Mouse (Mus musculus): ENCODE results near the gene Gpn2. TPM values are rescaled to one million over a fixed set of nuclear protein-coding genes. Genes with fewer than 3 reads are reported as not detected.

Gpn2 gene
- polyA plus RNA-seq, 1 experiment, result 22.2 TPM

DNA sequence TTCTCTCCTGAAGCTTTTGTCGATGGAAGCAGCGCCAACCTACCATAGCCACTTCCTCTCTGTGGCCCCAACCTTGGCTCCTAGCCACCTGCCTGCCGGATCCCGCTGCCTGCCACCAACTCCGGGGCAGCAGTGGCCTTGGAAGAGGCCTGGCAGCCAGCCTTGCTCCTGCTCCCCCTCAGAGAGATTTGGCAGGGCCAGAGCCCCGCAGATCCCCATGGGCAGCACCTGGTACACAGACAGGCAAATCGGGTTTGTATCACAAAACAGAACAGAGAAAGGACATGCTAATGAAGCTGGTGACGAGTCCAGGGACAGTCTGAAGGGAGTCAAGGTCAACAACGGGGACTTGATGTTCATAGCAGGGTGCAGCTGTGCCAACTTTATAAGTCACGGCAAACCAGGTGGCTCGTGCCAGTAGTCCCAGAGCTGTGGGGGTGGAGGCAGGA is 21.0 kb upstream of the Gpn2 start:
- TF ChIP-seq CTCF (IDR thresholded peaks at IDR 0.05; ENCODE audit: low read depth, low read length) (no peak), EP300 (IDR thresholded peaks at IDR 0.05; ENCODE audit: insufficient read depth, low read depth, low read length) (no peak), POLR2A (IDR thresholded peaks at IDR 0.05; ENCODE audit: insufficient read depth, low read length) (no peak)
- Histone ChIP-seq H3K4me3 (ENCODE audit: low read depth, low read length) (no peak overlapping the region), H3K27me3 (ENCODE audit: control insufficient read depth, insufficient read depth, low read length, poor library complexity, severe bottlenecking) (no peaks in the 10 kb centered on the region), H3K27ac (ENCODE audit: insufficient read depth, low read length) (no peak overlapping the region), H3K36me3 (ENCODE audit: control insufficient read depth, insufficient read depth, low read length, poor library complexity, severe bottlenecking) (no peaks in the 10 kb centered on the region), H3K4me1 (ENCODE audit: control insufficient read depth, insufficient read depth, low read length) (peaks cover 2% of the 10 kb centered on the region), H3K9ac (ENCODE audit: low read depth, poor library complexity, severe bottlenecking) (no peak overlapping the region), H3K9me3 (replicated peaks; ENCODE audit: control insufficient read depth, insufficient read depth, low read length, poor library complexity, severe bottlenecking) (no peaks in the 10 kb centered on the region)

DNA sequence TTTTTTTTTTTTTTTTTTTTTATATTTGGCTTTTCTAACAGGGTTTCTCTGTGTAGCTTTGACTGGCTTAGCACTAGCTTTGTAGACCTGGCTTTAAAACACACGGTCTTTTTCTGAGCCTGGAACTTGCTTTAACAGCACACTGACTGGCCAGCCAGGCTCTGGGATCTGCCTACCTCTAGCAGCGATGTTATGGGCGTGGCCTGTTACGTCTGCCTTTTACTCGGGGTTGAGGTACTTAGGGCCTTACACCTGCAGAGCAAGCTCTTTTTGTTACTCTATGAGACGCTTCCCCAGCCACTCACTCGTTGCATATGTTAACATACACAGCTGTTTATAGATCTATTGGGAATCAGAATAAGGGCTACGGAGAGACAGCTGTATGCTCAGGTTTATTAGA is 16.9 kb upstream of the Gpn2 start:
- H3K27me3 ChIP-seq (ENCODE audit: control insufficient read depth, insufficient read depth, low read length, poor library complexity, severe bottlenecking), result no peaks in the 10 kb centered on the region
- H3K9ac ChIP-seq (ENCODE audit: low read depth, poor library complexity, severe bottlenecking), result no peak overlapping the region
- H3K9me3 ChIP-seq (replicated peaks; ENCODE audit: control insufficient read depth, insufficient read depth, low read length, poor library complexity, severe bottlenecking), result no peaks in the 10 kb centered on the region
- no peak for TF ChIP-seq CTCF (IDR thresholded peaks at IDR 0.05; ENCODE audit: low read depth, low read length)
- no peak for TF ChIP-seq EP300 (IDR thresholded peaks at IDR 0.05; ENCODE audit: insufficient read depth, low read depth, low read length)
- TF ChIP-seq POLR2A (IDR thresholded peaks at IDR 0.05; ENCODE audit: insufficient read depth, low read length), result no peak
- H3K4me3 ChIP-seq (ENCODE audit: low read depth, low read length), result no peak overlapping the region
- H3K36me3 ChIP-seq (ENCODE audit: control insufficient read depth, insufficient read depth, low read length, poor library complexity, severe bottlenecking), result no peaks in the 10 kb centered on the region
- peaks cover 2% of the 10 kb centered on the region for H3K4me1 ChIP-seq (ENCODE audit: control insufficient read depth, insufficient read depth, low read length)
- H3K27ac ChIP-seq (ENCODE audit: insufficient read depth, low read length), result no peak overlapping the region

DNA sequence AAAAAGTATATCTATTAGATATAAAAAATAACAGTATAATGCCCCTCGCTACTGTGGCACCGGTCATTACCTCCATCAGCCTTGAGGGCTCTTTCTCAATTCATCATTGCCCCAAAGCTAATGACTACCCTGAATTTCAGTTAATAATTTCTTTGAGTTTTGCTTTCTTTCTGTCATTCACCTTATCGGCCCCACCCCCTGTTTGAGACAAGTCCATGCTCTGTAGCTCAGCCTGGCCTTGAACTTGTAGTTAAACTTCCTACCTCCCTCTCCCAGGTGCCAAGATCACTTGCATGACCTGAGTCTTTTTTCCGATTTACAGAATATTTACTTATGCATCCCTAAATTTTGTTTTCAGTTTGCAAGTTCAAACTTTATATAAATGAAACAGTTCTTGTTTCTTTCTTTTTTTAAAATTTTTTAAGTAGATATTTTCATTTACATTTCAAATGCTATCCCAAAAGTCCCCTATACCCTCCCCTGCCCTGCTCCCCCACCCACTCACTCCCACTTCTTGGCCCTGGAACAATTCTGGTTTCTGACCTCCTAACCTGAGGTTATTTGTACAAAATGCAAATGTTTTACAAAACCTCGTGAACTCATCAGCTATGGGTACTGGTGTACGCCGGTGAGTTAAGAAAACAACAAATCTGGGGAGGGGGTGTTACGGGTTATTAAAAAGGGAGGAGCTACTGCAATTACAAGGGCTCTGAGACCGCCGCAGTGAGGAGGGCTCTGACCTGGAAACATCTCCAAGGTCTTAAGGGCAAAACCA is 14.7 kb upstream of the Gpn2 start:
- Histone ChIP-seq H3K27ac (ENCODE audit: insufficient read depth, low read length) (peak overlapping the region; percentile 20; the same call in 1 of the 2 replicates), H3K27me3 (ENCODE audit: control insufficient read depth, insufficient read depth, low read length, poor library complexity, severe bottlenecking) (no peaks in the 10 kb centered on the region), H3K9ac (ENCODE audit: low read depth, poor library complexity, severe bottlenecking) (peak overlapping the region; percentile 36), H3K4me1 (ENCODE audit: control insufficient read depth, insufficient read depth, low read length) (no peaks in the 10 kb centered on the region), H3K9me3 (replicated peaks; ENCODE audit: control insufficient read depth, insufficient read depth, low read length, poor library complexity, severe bottlenecking) (no peaks in the 10 kb centered on the region), H3K36me3 (ENCODE audit: control insufficient read depth, insufficient read depth, low read length, poor library complexity, severe bottlenecking) (no peaks in the 10 kb centered on the region), H3K4me3 (ENCODE audit: low read depth, low read length) (peak overlapping the region; percentile 36)
- TF ChIP-seq CTCF (IDR thresholded peaks at IDR 0.05; ENCODE audit: low read depth, low read length) (no peak), POLR2A (IDR thresholded peaks at IDR 0.05; ENCODE audit: insufficient read depth, low read length) (no peak), EP300 (IDR thresholded peaks at IDR 0.05; ENCODE audit: insufficient read depth, low read depth, low read length) (no peak)

DNA sequence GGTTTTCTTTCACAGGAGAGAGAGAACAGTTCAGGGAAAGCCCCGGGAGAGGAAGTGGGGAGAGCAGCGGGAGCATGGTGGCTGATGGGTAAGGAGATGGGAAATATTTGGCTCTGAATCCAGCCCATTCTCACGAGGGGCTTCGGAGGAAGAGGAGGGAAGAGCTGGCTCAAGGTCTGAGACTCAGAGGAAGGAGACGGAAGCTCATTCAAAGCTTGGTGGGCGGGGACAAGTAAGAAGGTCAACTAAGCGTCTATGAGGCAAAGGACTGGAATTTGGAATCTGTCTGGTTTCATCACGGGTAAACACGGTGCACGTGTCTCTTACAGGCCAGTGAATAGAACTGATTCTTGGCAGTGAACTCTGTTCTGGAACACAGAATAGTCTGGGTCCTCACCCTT is 14.1 kb upstream of the Gpn2 start:
- H3K9ac ChIP-seq (ENCODE audit: low read depth, poor library complexity, severe bottlenecking), result peak overlapping the region; percentile 36
- no peaks in the 10 kb centered on the region for H3K4me1 ChIP-seq (ENCODE audit: control insufficient read depth, insufficient read depth, low read length)
- H3K27ac ChIP-seq (ENCODE audit: insufficient read depth, low read length), result peak overlapping the region; percentile 20; the same call in 1 of the 2 replicates
- H3K36me3 ChIP-seq (ENCODE audit: control insufficient read depth, insufficient read depth, low read length, poor library complexity, severe bottlenecking), result no peaks in the 10 kb centered on the region
- H3K27me3 ChIP-seq (ENCODE audit: control insufficient read depth, insufficient read depth, low read length, poor library complexity, severe bottlenecking), result no peaks in the 10 kb centered on the region
- H3K9me3 ChIP-seq (replicated peaks; ENCODE audit: control insufficient read depth, insufficient read depth, low read length, poor library complexity, severe bottlenecking), result no peaks in the 10 kb centered on the region
- H3K4me3 ChIP-seq (ENCODE audit: low read depth, low read length), result peak overlapping the region; percentile 36
- no peak for TF ChIP-seq CTCF (IDR thresholded peaks at IDR 0.05; ENCODE audit: low read depth, low read length)
- no peak for TF ChIP-seq EP300 (IDR thresholded peaks at IDR 0.05; ENCODE audit: insufficient read depth, low read depth, low read length)
- no peak for TF ChIP-seq POLR2A (IDR thresholded peaks at IDR 0.05; ENCODE audit: insufficient read depth, low read length)

DNA sequence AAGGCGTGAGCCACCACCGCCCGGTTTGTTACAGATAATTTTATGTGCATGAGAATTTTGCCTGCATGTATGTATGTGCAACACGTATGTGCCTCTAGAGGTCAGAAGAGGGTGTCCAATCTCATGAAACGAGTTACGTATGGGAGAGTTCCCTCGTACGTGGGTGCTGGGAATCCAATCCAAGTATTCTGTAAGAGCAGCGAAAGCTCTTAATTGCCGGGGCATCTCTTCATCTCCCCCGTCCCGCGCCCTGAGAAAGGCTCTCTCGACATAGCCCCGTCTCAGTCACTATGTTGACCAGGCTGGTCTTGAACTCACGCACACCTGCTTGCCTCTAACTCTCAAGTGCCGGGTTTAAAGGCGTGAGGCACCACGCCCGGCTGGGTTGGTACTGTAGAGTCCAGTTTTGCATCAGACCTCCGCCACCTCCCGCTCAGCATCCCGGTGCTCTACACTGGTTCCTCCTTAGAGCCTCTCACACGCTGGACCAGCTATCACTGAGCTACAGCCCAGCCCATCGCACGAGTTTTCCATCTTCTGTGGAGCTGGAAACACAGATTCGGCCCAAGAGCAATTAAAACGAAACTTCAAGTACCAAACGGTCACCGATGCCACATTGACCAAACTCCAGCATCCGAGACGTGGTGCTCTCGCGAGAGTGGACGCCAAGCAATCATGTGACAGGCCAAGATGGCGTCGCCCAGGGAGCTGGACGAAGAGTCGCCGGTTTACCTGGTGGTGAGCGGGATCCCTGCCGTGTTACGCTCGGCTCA is 9.9 kb upstream of the Gpn2 start, which contains the start of gene Gpatch3:
Gpatch3 (plus strand) TSS at position 676 of the 773 bp plus-strand sequence.
- no peaks in the 10 kb centered on the region for H3K9me3 ChIP-seq (replicated peaks; ENCODE audit: control insufficient read depth, insufficient read depth, low read length, poor library complexity, severe bottlenecking)
- TF ChIP-seq POLR2A (IDR thresholded peaks at IDR 0.05; ENCODE audit: insufficient read depth, low read length), result peak; percentile 73
- no peak for TF ChIP-seq EP300 (IDR thresholded peaks at IDR 0.05; ENCODE audit: insufficient read depth, low read depth, low read length)
- no peak for TF ChIP-seq CTCF (IDR thresholded peaks at IDR 0.05; ENCODE audit: low read depth, low read length)
- no peak within 1 kb of the TSS for H3K27ac ChIP-seq (ENCODE audit: insufficient read depth, low read length)
- H3K9ac ChIP-seq (ENCODE audit: low read depth, poor library complexity, severe bottlenecking), result peak within 1 kb of the TSS; percentile 44
- no peaks in the 10 kb centered on the region for H3K4me1 ChIP-seq (ENCODE audit: control insufficient read depth, insufficient read depth, low read length)
- no peaks in the 10 kb centered on the region for H3K36me3 ChIP-seq (ENCODE audit: control insufficient read depth, insufficient read depth, low read length, poor library complexity, severe bottlenecking)
- H3K4me3 ChIP-seq (ENCODE audit: low read depth, low read length), result peak within 1 kb of the TSS; percentile 81
- H3K27me3 ChIP-seq (ENCODE audit: control insufficient read depth, insufficient read depth, low read length, poor library complexity, severe bottlenecking), result no peaks in the 10 kb centered on the region

Measured in ES-Bruce4 (cell line).